Mouse (Mus musculus) stomach, postnatal 0 days (tissue): Measurements from ENCODE around the gene Ascc1. TPM values are rescaled to one million over a fixed set of nuclear protein-coding genes. Genes with fewer than 3 reads are reported as not detected.
A peak's percentile ranks its signal among the peaks of the same experiment; 100 is the strongest.

Experiments
- ATAC-seq: fragments of 200-750 bp; cut with Nextera tagmentation; 2 replicates; pipeline ENCODE4 v1.8.0; 2017; ENCODE audit not compliant: low FRiP score, low TSS enrichment
- DNase-seq: peaks from one replicate; pipeline ENCODE4 v3.0.0-alpha.2; 2016; ENCODE audit warnings: low spot score
- H3K27ac ChIP-seq: fragments of 300-500 bp; sonication (generic); replicated peaks from 2 replicates; pipeline ENCODE4 v1.5.1; 2014; ENCODE audit warnings: mild to moderate bottlenecking, control low read depth
- H3K27me3 ChIP-seq: fragments of 300-500 bp; sonication (generic); 2 replicates; pipeline ENCODE4 v1.6.1; 2014; ENCODE audit warnings: low read length; ENCODE audit not compliant: control insufficient read depth, insufficient read depth
- H3K36me3 ChIP-seq: fragments of 300-500 bp; sonication (generic); 2 replicates; pipeline ENCODE4 v1.6.1; 2014; ENCODE audit warnings: low read length, mixed read lengths; ENCODE audit not compliant: control insufficient read depth, insufficient read depth
- H3K4me1 ChIP-seq: fragments of 300-500 bp; sonication (generic); replicated peaks from 2 replicates; pipeline ENCODE4 v1.6.1; 2014; ENCODE audit warnings: antibody characterized with exemption; ENCODE audit not compliant: control insufficient read depth, insufficient read depth
- H3K4me2 ChIP-seq: fragments of 300-500 bp; sonication (generic); replicated peaks from 2 replicates; pipeline ENCODE4 v1.6.1; 2014; ENCODE audit warnings: low read depth, mild to moderate bottlenecking, control low read depth, moderate library complexity
- H3K4me3 ChIP-seq: fragments of 300-500 bp; sonication (generic); 2 replicates; pipeline ENCODE4 v1.5.1; 2014; ENCODE audit warnings: low read depth, low read length, control low read depth
- H3K9ac ChIP-seq: fragments of 300-500 bp; sonication (generic); 2 replicates; pipeline ENCODE4 v1.6.1; 2014; ENCODE audit warnings: mild to moderate bottlenecking, low read length, control low read depth, mixed read lengths
- H3K9me3 ChIP-seq: fragments of 300-500 bp; sonication (generic); 2 replicates; pipeline ENCODE4 v1.6.1; 2016; ENCODE audit warnings: low read length; ENCODE audit not compliant: control insufficient read depth
- CTCF ChIP-seq: IDR thresholded peaks from 2 replicates; pipeline ENCODE4 v1.5.1; 2016; ENCODE audit warnings: antibody characterized with exemption, low read depth, mild to moderate bottlenecking, moderate library complexity
- EP300 ChIP-seq: optimal IDR thresholded peaks from 2 replicates; pipeline ENCODE3; 2016; ENCODE audit warnings: antibody characterized with exemption
- WGBS: fragments of 180-500 bp; shearing (Covaris S2); extraction: QIAGEN DNeasy Blood & Tissue Kit; methylation state at CpG from one replicate; pipeline ENCODE4 v1.1.7; 2014; 5-methylcytosine and 5-hydroxymethylcytosine counted together
- polyA plus RNA-seq: library from polyadenylated mRNA; unstranded; fragments of >200 nt; fragmentation: Nextera tagmentation; extraction: Ambion mirVana; gene quantifications from 2 replicates; pipeline ENCODE4 v1.2.1, GENCODE M21; 2015

Gene Ascc1
- polyA plus RNA-seq: 29.0 and 31.6 TPM in 2 replicates

DNA sequence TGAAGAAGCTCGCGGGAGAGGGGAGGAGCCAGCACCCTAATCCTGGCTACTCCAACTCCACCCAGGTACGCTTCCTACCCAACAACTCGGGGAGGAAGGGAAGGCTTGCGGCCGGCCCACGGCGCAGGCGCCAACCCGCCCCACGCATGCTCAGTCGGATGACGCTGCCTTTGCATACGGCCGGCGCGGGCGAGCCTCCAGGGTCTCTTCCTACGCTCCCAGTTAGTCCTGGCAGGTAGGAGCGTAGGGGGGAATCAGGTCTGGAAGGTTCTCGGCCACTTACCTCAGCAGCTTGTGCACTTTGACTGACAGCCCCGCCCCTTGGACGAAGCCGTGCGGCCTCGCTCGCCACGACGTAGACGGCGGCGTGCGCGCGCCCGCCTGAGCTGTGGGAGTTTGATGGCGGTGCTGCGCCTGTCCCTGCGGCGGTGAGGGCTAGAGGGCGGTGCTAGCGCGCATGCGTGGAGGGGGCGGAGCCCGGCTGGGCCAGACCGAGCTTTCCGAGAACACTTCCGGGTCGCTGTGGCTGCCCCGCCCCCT, at the start of gene Ascc1, which contains the start of gene Anapc16:
Ascc1 (plus strand) TSS at position 133 of the 540 bp plus-strand sequence.
Anapc16 (minus strand) TSS at position 463 of the 540 bp plus-strand sequence.
- Histone ChIP-seq H3K36me3 (0 out of 2 replicates have a peak, but pooled peaks cover 2% of the 10 kb centered on the region), H3K4me3 (peak within 1 kb of the TSS; percentile 69), H3K9me3 (no peaks in the 10 kb centered on the region), H3K27me3 (no peaks in the 10 kb centered on the region), H3K4me2 (peak within 1 kb of the TSS; percentile 77), H3K4me1 (peaks cover 2% of the 10 kb centered on the region; the same call in 1 of the 2 replicates), H3K27ac (peak within 1 kb of the TSS; percentile 98), H3K9ac (peak within 1 kb of the TSS; percentile 82)
- WGBS: under 1% methylated on average over 51 of the region's 51 CpGs
- TF ChIP-seq EP300 (no peak), CTCF (peak; percentile 11; the same call in 1 of the 2 replicates)
- DNase-seq (peak; percentile 99), ATAC-seq (peak; percentile 98)

DNA sequence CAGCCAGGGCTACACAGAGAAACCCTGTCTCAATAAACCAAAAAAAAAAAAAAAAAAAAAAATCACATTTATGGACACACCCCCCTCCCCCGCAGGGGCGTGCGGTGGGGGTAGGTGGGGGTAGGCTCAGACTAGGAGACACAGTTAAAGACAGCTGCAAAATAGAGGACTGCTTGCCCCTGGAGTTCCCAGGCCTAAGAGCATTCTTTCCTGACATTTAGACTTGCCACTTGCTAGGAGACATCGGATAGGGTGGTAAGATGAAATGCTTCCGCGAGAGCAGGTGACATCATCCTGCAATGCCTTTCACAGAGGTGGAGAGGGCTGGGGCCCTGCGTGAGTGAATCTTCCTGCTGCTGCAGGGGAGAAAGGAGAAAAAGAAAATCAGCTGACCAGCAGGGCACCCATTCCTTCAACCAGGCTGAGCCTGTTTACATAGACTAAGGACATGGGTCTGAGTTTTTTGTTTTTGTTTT, 49.0 kb upstream of the Ascc1 start:
- Histone ChIP-seq H3K9ac (no peak overlapping the region), H3K9me3 (no peaks in the 10 kb centered on the region)

DNA sequence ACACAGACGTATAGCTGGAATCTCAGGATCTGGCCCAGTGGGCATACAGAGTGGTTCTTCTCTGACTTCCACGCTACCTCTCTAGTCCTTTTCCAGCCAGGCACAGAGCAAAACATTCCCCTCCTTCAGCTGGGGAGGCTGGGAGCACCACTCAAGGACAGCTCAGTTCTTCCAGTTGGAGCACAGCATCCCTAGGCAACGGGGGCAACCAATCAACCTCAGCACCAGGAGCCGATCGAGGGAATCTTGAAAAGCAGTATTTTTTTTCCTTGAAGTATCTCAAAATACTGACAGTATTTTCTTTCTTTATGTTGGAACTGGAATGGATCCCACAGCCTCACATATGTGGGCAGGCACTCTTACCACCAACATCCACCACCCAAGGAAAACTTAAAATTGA, 45.9 kb upstream of the Ascc1 start:
- no peak for ATAC-seq
- Histone ChIP-seq H3K9ac (no peak overlapping the region), H3K36me3 (no peaks in the 10 kb centered on the region), H3K27ac (no peak overlapping the region), H3K4me1 (0 out of 2 replicates have a peak, but pooled peaks cover 2% of the 10 kb centered on the region), H3K9me3 (no peaks in the 10 kb centered on the region), H3K4me2 (no peak overlapping the region), H3K4me3 (no peak overlapping the region), H3K27me3 (no peaks in the 10 kb centered on the region)
- WGBS: 71% methylated on average over 5 of the region's 5 CpGs
- TF ChIP-seq CTCF (no peak), EP300 (no peak)
- no peak for DNase-seq

More for the DNA sequence above, 49.0 kb upstream of the Ascc1 start:
- Histone ChIP-seq H3K27ac (no peak overlapping the region), H3K4me3 (no peak overlapping the region), H3K4me1 (peaks cover 5% of the 10 kb centered on the region), H3K36me3 (no peaks in the 10 kb centered on the region), H3K4me2 (no peak overlapping the region), H3K27me3 (no peaks in the 10 kb centered on the region)
- no peak for TF ChIP-seq CTCF
- no peak for TF ChIP-seq EP300
- ATAC-seq (no peak), DNase-seq (no peak)
- WGBS: 31% methylated on average over 7 of the region's 7 CpGs

DNA sequence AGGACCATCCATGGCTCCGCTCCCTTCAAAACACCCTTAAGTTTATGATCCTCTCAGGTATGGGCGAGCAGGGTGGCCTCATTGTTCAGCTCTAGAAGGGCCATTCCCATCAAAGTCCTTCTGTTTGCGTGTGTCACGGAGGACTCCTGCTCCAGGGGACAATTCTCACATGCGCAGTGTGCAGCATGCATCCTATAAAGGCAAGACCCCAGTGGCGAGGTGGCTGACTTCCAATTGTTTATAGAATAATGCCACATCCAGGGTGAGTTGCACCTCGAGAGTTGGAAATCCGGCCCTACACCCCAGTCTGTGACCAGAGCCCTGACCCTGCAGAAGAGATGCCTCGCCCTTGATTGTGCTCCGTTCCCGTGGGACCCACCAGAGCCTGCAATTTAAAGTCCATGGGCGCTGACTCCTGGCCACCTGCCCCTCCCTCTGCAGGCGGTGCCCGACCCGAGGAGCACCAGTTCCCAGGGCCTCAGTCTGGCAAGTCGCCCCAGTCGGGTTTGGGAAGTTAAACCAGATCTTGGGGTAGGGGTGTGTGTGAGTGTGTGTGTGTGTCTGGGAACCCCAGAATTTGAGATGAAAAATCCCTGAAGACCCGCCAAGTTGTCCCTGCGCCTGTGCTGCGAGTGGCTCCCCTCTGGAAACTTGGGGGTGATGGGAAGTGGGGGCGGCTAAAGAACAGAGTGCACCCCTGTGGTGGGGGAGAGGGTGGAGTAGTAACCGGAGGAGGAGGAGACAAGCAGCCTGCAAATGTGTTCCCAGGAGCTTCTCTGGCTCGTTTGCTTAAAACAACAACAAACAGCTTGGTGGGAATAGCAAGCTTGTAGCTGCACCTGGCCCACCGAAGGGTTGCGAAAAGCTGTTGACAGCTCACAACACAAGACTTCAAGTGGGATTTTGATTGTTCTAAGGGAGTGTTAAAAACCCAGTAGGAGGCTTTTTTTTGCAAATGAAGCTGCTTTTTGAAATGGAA, 45.1 kb upstream of the Ascc1 start:
- DNase-seq: no peak
- 0 out of 2 replicates have a peak overlapping the region, but pooled peaks have one; percentile 4 for H3K9ac ChIP-seq
- no peak overlapping the region for H3K27ac ChIP-seq

DNA sequence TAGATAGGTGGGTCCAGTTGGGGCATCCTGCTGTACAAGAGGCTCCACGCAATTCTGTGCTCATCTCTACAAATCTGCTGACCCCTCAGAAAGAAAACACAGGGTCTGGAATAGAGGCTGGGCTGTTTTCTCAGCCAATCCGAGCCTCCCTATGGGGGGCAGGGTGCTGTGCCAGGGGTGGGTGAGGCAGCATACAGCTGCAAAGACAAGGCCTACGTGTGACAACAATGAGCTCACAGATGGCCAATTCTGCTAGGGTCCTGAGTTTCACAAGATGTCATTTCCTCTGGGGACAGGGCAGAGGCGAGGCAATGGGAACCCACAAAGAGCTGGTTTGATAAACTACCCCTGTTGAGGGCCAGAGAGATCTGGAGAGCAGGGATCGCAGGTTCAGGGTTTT, 44.1 kb upstream of the Ascc1 start:
- Histone ChIP-seq H3K36me3 (no peaks in the 10 kb centered on the region), H3K27me3 (no peaks in the 10 kb centered on the region), H3K4me3 (no peak overlapping the region), H3K4me2 (no peak overlapping the region), H3K4me1 (0 out of 2 replicates have a peak, but pooled peaks cover 2% of the 10 kb centered on the region), H3K9me3 (no peaks in the 10 kb centered on the region), H3K27ac (no peak overlapping the region), H3K9ac (peak overlapping the region; percentile 13; the same call in 1 of the 2 replicates)
- TF ChIP-seq CTCF: no peak
- TF ChIP-seq EP300: no peak
- no peak for ATAC-seq
- no peak for DNase-seq
- WGBS: 53% methylated on average over 5 of the region's 5 CpGs

More for the DNA sequence above, 45.1 kb upstream of the Ascc1 start:
- Histone ChIP-seq H3K36me3 (no peaks in the 10 kb centered on the region), H3K27me3 (no peaks in the 10 kb centered on the region), H3K4me2 (no peak overlapping the region), H3K4me3 (no peak overlapping the region), H3K4me1 (0 out of 2 replicates have a peak, but pooled peaks cover 2% of the 10 kb centered on the region), H3K9me3 (no peaks in the 10 kb centered on the region)
- 34% methylated on average over 25 of the region's 25 CpGs for WGBS
- TF ChIP-seq EP300 (no peak), CTCF (no peak)
- no peak for ATAC-seq
